Mouse (Mus musculus): Measurements from ENCODE around the gene Epop. TPM values are rescaled to one million over a fixed set of nuclear protein-coding genes. Genes with fewer than 3 reads are reported as not detected.
A peak's percentile ranks its signal among the peaks of the same experiment; 100 is the strongest.

The Epop gene
- polyA plus RNA-seq, 1 experiment: 3.3 TPM

DNA sequence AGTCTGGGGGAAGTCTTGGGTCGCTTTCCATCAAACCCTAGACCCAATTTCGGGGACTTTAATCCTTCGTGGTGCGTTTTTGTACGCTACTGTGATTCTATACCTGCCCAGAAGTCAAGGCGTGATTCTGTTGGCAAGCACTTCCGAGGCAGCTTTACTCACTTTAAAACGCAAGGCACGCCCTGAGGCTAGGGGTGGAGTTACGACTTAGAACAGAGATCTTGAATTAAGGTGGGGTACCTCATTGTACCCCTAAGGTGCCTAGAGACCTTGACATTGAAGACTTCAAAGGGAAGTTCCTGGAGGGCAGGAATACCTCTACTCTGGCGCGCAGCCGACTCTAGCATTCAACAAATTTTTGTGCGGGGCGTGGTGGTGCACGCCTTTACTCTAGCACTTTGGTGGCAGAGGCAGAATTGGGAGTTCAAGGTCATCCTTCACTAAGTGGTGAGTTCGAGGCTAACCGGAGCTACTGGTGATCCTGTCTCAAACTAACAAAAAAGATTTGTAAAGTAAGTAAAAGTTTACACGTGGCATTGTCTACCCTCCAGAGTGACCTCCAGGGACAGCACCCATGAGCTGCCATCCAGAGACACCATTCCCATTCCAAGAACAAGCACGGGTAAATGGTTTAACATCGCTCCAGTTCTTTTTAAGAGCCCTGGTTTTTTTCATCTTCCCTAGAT, 32.8 kb upstream of the Epop start:
- Histone ChIP-seq H3K27me3 (ENCODE audit: control insufficient read depth, insufficient read depth, insufficient read length) (no peaks in the 10 kb centered on the region), H3K36me3 (ENCODE audit: control insufficient read depth, insufficient read depth) (no peaks in the 10 kb centered on the region), H3K4me2 (ENCODE audit: low read depth) (peak overlapping the region; percentile 87), H3K4me3 (peak overlapping the region; percentile 83), H3ac (ENCODE audit: control insufficient read depth, insufficient read length) (peak overlapping the region; percentile 67), H3K79me2 (ENCODE audit: control insufficient read depth, insufficient read depth) (peaks cover 22% of the 10 kb centered on the region)
- TF ChIP-seq MAX (IDR thresholded peaks at IDR 0.05; ENCODE audit: low read depth) (no peak), E2F4 (IDR thresholded peaks at IDR 0.05; ENCODE audit: insufficient read depth) (no peak), POLR2AphosphoS2 (IDR thresholded peaks at IDR 0.05; ENCODE audit: insufficient read length, low read depth) (no peak), REST (IDR thresholded peaks at IDR 0.05; ENCODE audit: insufficient read depth, insufficient read length) (no peak), TCF3 (IDR thresholded peaks at IDR 0.05; ENCODE audit: insufficient read length, low read depth) (no peak), USF1 (IDR thresholded peaks at IDR 0.05; ENCODE audit: low read depth) (no peak), POLR2A (IDR thresholded peaks at IDR 0.05; ENCODE audit: insufficient read length, low read depth) (no peak)

DNA sequence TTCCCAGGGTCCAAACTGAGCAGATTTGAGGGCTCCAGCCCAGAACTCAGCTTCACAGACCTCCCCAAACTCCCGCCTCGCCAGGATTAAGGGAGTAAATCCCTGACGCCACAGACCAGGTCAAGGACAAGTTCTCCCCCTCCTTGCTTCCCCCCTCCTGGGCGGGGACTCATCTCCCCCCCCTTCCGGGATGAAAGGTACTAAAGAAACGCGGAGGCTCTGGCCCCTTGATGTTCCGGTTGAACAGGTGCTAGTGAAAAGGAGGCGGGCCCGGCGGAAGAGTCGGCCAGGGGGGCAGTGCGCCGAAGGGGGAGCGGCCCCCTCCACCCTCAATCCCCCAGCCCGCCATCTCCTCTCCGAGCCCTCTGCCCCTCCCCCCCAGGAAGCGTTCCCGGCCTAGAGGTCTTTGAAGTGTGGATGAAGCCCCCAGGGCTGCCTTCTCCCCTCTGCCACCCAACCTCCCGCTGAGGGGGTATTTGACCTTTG, 32.2 kb upstream of the Epop start:
- H3ac ChIP-seq (ENCODE audit: control insufficient read depth, insufficient read length): no peak overlapping the region
- H3K36me3 ChIP-seq (ENCODE audit: control insufficient read depth, insufficient read depth): no peaks in the 10 kb centered on the region
- peak overlapping the region; percentile 86 for H3K4me2 ChIP-seq (ENCODE audit: low read depth)
- H3K79me2 ChIP-seq (ENCODE audit: control insufficient read depth, insufficient read depth): peaks cover 22% of the 10 kb centered on the region
- no peaks in the 10 kb centered on the region for H3K27me3 ChIP-seq (ENCODE audit: control insufficient read depth, insufficient read depth, insufficient read length)
- TF ChIP-seq CEBPB (IDR thresholded peaks at IDR 0.05; ENCODE audit: insufficient read depth, poor library complexity, severe bottlenecking): no peak
- no peak for TF ChIP-seq SRF (IDR thresholded peaks at IDR 0.05; ENCODE audit: control insufficient read depth, insufficient read length, low read depth)
- no peak for TF ChIP-seq MYOG (IDR thresholded peaks at IDR 0.05; ENCODE audit: control insufficient read depth in 1 of 3, insufficient read depth in 1 of 3, insufficient read length in 2 of 3, low read depth in 2 of 3)
- TF ChIP-seq USF1 (IDR thresholded peaks at IDR 0.05; ENCODE audit: low read depth): no peak
- no peak for TF ChIP-seq POLR2AphosphoS2 (IDR thresholded peaks at IDR 0.05; ENCODE audit: insufficient read length, low read depth)
- TF ChIP-seq REST (IDR thresholded peaks at IDR 0.05; ENCODE audit: insufficient read depth, insufficient read length): no peak
- TF ChIP-seq POLR2A (IDR thresholded peaks at IDR 0.05; ENCODE audit: insufficient read length, low read depth): no peak
- no peak for TF ChIP-seq MYOD1 (IDR thresholded peaks at IDR 0.05; ENCODE audit: control insufficient read depth in 1 of 3, insufficient read length in 2 of 3, low read depth in 2 of 3)
- no peak for TF ChIP-seq TCF3 (IDR thresholded peaks at IDR 0.05; ENCODE audit: insufficient read length, low read depth)
- no peak for TF ChIP-seq E2F4 (IDR thresholded peaks at IDR 0.05; ENCODE audit: insufficient read depth)
- TF ChIP-seq TCF12 (IDR thresholded peaks at IDR 0.05; ENCODE audit: insufficient read depth, poor library complexity, severe bottlenecking): no peak
- TF ChIP-seq MAX (IDR thresholded peaks at IDR 0.05; ENCODE audit: low read depth): no peak
- peak overlapping the region; percentile 83 for H3K4me3 ChIP-seq

DNA sequence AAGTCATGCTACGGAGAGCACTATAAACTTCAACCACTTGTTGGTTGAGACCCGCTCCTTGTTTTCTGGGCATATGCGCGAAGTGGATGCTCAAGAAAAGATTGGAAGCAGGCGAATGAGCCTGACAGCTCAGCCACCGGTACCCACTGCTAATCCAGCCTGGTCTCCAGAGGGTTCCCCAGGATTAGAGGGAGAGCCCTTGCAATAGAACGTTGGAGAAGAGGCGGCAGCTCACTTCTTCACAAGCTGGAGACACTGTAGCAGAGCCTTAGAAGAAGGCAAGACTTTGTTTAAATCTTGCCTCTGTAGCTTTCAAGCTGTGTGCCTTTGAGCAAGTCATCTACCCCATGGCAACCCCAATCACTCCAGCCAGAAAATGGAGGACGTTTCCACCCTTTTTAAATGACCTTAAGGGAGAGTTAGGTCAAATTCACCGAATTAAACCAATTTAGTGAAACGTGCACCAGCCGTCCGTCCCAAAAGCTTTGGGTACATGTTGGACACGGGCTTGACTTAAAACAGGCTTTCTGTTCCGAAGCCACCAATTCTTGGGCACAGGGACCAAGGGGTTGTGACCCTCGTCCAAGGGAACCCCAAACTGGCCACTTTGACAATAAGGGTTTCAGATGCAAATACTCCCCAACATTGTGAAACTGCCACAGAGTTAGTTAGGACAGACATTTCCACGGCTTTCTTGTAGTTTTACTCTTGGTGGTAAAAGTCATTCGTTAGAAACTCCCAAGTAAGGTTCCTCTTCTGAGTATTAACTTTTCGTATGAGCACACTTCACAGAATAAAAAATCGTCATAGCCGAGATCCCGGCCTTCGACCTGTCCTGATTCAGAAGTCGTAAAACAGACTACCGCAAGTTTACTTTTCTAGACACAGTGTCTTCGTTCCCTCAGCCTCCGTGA, 31.5 kb upstream of the Epop start:
- TF ChIP-seq CEBPB (IDR thresholded peaks at IDR 0.05; ENCODE audit: insufficient read depth, poor library complexity, severe bottlenecking): no peak
- no peak for TF ChIP-seq POLR2A (IDR thresholded peaks at IDR 0.05; ENCODE audit: insufficient read length, low read depth)
- TF ChIP-seq TCF12 (IDR thresholded peaks at IDR 0.05; ENCODE audit: insufficient read depth, poor library complexity, severe bottlenecking): no peak
- no peak for TF ChIP-seq TCF3 (IDR thresholded peaks at IDR 0.05; ENCODE audit: insufficient read length, low read depth)
- TF ChIP-seq MYOD1 (IDR thresholded peaks at IDR 0.05; ENCODE audit: control insufficient read depth in 1 of 3, insufficient read length in 2 of 3, low read depth in 2 of 3): no peak
- TF ChIP-seq MAX (IDR thresholded peaks at IDR 0.05; ENCODE audit: low read depth): no peak
- no peak for TF ChIP-seq USF1 (IDR thresholded peaks at IDR 0.05; ENCODE audit: low read depth)
- no peak for TF ChIP-seq MYOG (IDR thresholded peaks at IDR 0.05; ENCODE audit: control insufficient read depth in 1 of 3, insufficient read depth in 1 of 3, insufficient read length in 2 of 3, low read depth in 2 of 3)
- no peak for TF ChIP-seq SRF (IDR thresholded peaks at IDR 0.05; ENCODE audit: control insufficient read depth, insufficient read length, low read depth)
- TF ChIP-seq POLR2AphosphoS2 (IDR thresholded peaks at IDR 0.05; ENCODE audit: insufficient read length, low read depth): no peak
- no peak for TF ChIP-seq E2F4 (IDR thresholded peaks at IDR 0.05; ENCODE audit: insufficient read depth)
- no peak for TF ChIP-seq REST (IDR thresholded peaks at IDR 0.05; ENCODE audit: insufficient read depth, insufficient read length)
- H3K36me3 ChIP-seq (ENCODE audit: control insufficient read depth, insufficient read depth): no peaks in the 10 kb centered on the region
- peak overlapping the region; percentile 86 for H3K4me2 ChIP-seq (ENCODE audit: low read depth)
- peak overlapping the region; percentile 83 for H3K4me3 ChIP-seq
- peaks cover 22% of the 10 kb centered on the region for H3K79me2 ChIP-seq (ENCODE audit: control insufficient read depth, insufficient read depth)
- H3K27me3 ChIP-seq (ENCODE audit: control insufficient read depth, insufficient read depth, insufficient read length): no peaks in the 10 kb centered on the region
- H3ac ChIP-seq (ENCODE audit: control insufficient read depth, insufficient read length): peak overlapping the region; percentile 43

DNA sequence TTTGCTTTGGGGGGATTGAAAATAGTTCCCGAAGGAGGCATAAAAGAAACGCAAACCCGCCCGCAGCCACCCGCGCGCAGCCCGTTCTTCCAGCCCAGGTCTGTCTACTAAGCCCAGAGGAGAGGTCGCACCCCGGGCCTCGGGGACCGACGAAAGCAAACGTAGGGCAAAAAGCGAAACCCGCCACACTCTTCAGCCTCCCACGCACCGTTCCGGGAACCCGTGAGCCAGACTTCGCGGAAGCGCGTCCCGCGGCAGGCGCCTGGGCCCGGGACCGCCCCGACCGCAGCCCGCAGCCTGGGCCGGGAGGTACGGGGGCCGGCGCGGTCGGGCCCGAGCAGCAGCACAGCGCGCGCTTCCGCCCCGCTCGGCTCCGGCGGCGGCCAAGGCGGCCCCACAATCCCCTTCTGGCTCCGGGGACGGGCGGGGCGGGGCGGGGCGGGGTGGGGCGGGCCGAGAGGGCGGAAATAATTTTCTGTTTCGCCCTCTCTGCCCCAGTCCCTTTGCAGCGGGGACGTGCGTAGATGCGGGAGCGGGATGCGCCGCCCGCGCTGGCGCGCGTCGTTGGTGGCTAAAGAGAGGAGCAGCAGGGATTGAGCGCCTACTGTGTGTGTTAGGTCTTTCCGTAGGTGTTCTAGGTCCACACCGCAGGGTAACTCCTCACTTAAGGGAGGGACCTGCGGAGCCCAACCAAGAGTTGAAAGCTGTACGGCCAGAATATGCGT, 30.6 kb upstream of the Epop start:
- Histone ChIP-seq H3ac (ENCODE audit: control insufficient read depth, insufficient read length) (peak overlapping the region; percentile 43), H3K79me2 (ENCODE audit: control insufficient read depth, insufficient read depth) (peaks cover 22% of the 10 kb centered on the region), H3K27me3 (ENCODE audit: control insufficient read depth, insufficient read depth, insufficient read length) (no peaks in the 10 kb centered on the region), H3K36me3 (ENCODE audit: control insufficient read depth, insufficient read depth) (no peaks in the 10 kb centered on the region), H3K4me3 (peak overlapping the region; percentile 83), H3K4me2 (ENCODE audit: low read depth) (peak overlapping the region; percentile 86)
- TF ChIP-seq POLR2A (IDR thresholded peaks at IDR 0.05; ENCODE audit: insufficient read length, low read depth) (peak; percentile 88), SRF (IDR thresholded peaks at IDR 0.05; ENCODE audit: control insufficient read depth, insufficient read length, low read depth) (no peak), E2F4 (IDR thresholded peaks at IDR 0.05; ENCODE audit: insufficient read depth) (no peak), MAX (IDR thresholded peaks at IDR 0.05; ENCODE audit: low read depth) (no peak), POLR2AphosphoS2 (IDR thresholded peaks at IDR 0.05; ENCODE audit: insufficient read length, low read depth) (peak; percentile 61), REST (IDR thresholded peaks at IDR 0.05; ENCODE audit: insufficient read depth, insufficient read length) (no peak), USF1 (IDR thresholded peaks at IDR 0.05; ENCODE audit: low read depth) (no peak), MYOG (IDR thresholded peaks at IDR 0.05; ENCODE audit: control insufficient read depth in 1 of 3, insufficient read depth in 1 of 3, insufficient read length in 2 of 3, low read depth in 2 of 3) (peak in 1 of 3 experiments; percentile 39), CEBPB (IDR thresholded peaks at IDR 0.05; ENCODE audit: insufficient read depth, poor library complexity, severe bottlenecking) (no peak)
